ENCODE assay signal across 16 mouse cellular contexts in the genomic region with DNA sequence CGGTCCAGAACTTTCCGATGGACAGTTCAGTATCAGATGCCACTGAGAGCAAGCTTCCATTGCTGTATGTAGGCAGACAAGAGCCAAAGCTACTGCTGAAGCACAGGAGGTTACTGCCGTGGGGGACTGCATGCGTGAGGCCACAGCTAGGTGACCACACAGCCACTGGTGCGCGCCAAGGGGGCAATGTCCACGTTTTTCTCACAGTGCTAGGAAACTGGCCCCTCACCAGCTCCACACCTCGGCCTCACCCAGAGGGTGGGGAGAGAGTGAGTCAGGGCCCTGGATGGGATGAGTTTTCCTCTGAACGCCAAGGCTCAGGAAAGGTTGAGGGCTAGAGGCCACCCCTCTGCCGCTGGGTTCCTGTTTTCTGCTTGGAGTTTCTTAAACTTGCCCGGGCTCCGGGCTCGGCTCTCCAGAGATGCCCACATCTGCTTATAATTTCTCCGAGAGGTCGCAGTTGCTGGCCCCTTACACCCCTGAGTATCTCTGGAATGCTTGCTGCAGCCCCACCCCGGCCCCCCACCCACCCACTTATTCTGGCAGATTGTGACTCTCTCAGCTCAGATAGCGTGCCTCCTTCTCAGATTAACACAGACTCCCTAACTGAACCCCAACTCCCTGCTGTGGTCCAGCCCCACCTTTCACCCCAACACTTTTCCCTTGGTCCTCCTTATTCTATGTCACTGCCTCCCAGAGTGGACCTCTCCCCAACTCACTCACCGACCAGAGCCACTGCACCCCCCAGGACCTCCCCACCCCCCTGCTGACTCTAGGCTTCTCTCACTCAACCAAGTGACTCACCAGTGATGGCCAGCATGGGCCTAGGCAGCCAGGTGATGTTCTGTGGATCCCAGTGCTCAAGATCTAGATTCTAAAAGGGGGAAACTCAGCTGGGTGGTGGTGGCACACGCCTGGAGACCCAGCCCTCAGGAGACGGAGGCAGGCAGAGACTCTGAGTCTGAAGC. TPM values are rescaled to one million over a fixed set of nuclear protein-coding genes. Genes with fewer than 3 reads are reported as not detected.
DNase-seq lines count a peak whose midpoint lies in the region; ATAC-seq and TF ChIP-seq lines count a peak whose summit lies in the region.
"Had no signal": no experiment of that assay in that cellular context is flagged by ENCODE, and none has a peak within 500 bp of the region (broad histone marks: within the 10 kb centered on the region; RNA-seq: fewer than 3 reads in every experiment).

No protein-coding gene starts in this region.

- ATAC-seq in hindbrain, embryonic 16.5 days = no peak
- no peak for ATAC-seq in embryonic facial prominence, embryonic 11.5 days (replicated peaks; ENCODE audit: insufficient number of reproducible peaks, low FRiP score, low TSS enrichment, low read depth)
- no peak for ATAC-seq in limb, embryonic 12.5 days (ENCODE audit: insufficient number of reproducible peaks, insufficient read depth, low FRiP score, low TSS enrichment, low read depth)
- ATAC-seq in midbrain, embryonic 16.5 days = no peak
- ATAC-seq: liver, embryonic 12.5 days had no signal

- H3K9me3 ChIP-seq in hindbrain, embryonic 10.5 days = no peaks in the 10 kb centered on the region
- H3K9me3 ChIP-seq in hindbrain, embryonic 16.5 days (ENCODE audit: control insufficient read depth, low read length) = no peaks in the 10 kb centered on the region
- H3K9me3 ChIP-seq in embryonic facial prominence, embryonic 11.5 days (replicated peaks; ENCODE audit: control insufficient read depth, low read length) = no peaks in the 10 kb centered on the region
- H3K9me3 ChIP-seq in limb, embryonic 12.5 days = no peaks in the 10 kb centered on the region
- H3K9me3 ChIP-seq in midbrain, embryonic 16.5 days (replicated peaks; ENCODE audit: control insufficient read depth, low read length, poor library complexity, severe bottlenecking) = no peaks in the 10 kb centered on the region
- H3K9me3 ChIP-seq: hindbrain, embryonic 13.5 days; liver, embryonic 12.5 days had no signal

- peak overlapping the region; percentile 72 for H3K27ac ChIP-seq in hindbrain, embryonic 10.5 days
- H3K27ac ChIP-seq in hindbrain, embryonic 16.5 days (ENCODE audit: low read depth, low read length) = no peak overlapping the region
- peak overlapping the region; percentile 70 for H3K27ac ChIP-seq in embryonic facial prominence, embryonic 11.5 days (replicated peaks; ENCODE audit: low read depth, low read length)
- H3K27ac ChIP-seq in kidney, adult 2 months (ENCODE audit: insufficient read depth, low read depth, low read length) = no peak overlapping the region
- peak overlapping the region; percentile 59 for H3K27ac ChIP-seq in limb, embryonic 12.5 days
- H3K27ac ChIP-seq in midbrain, embryonic 16.5 days (ENCODE audit: low read length) = no peak overlapping the region
- H3K27ac ChIP-seq: hindbrain, embryonic 13.5 days; liver, embryonic 12.5 days had no signal

- peaks cover 76% of the 10 kb centered on the region for H3K4me1 ChIP-seq in hindbrain, embryonic 10.5 days (replicated peaks)
- H3K4me1 ChIP-seq in hindbrain, embryonic 16.5 days (ENCODE audit: control insufficient read depth, insufficient read depth, low read depth, low read length) = peaks cover 6% of the 10 kb centered on the region; the same call in 1 of the 2 replicates
- H3K4me1 ChIP-seq in embryonic facial prominence, embryonic 11.5 days (ENCODE audit: control insufficient read depth, insufficient read depth, low read length) = peaks cover 17% of the 10 kb centered on the region
- H3K4me1 ChIP-seq in kidney, adult 2 months (ENCODE audit: control insufficient read depth, insufficient read depth, low read length) = peaks cover 7% of the 10 kb centered on the region; the same call in 1 of the 2 replicates
- H3K4me1 ChIP-seq in limb, embryonic 12.5 days (replicated peaks) = peaks cover 67% of the 10 kb centered on the region
- no peaks in the 10 kb centered on the region for H3K4me1 ChIP-seq in midbrain, embryonic 16.5 days (ENCODE audit: control insufficient read depth, insufficient read depth, low read length)

- DNase-seq in hindbrain, embryonic 10.5 days (ENCODE audit: low spot score) = peak; percentile 47
- DNase-seq in embryonic facial prominence, embryonic 11.5 days (ENCODE audit: low spot score) = peak; percentile 60
- peak; percentile 69 for DNase-seq in kidney, adult 2 months
- no peak for DNase-seq in adrenal gland, postnatal 14 days
- no peak for DNase-seq in adrenal gland, postnatal 25 days
- DNase-seq: cerebellum, adult 2 months; lung, postnatal 4 days; right cerebral cortex, postnatal 25 days had no signal

- TF ChIP-seq POLR2A in kidney, adult 2 months (IDR thresholded peaks at IDR 0.05; ENCODE audit: low read depth, low read length) = no peak

- H3K27me3 ChIP-seq in hindbrain, embryonic 10.5 days (ENCODE audit: insufficient read depth, poor library complexity, severe bottlenecking) = peaks cover 68% of the 10 kb centered on the region
- H3K27me3 ChIP-seq in hindbrain, embryonic 16.5 days (replicated peaks; ENCODE audit: control insufficient read depth, insufficient read depth, low read length) = peaks cover 5% of the 10 kb centered on the region
- no peaks in the 10 kb centered on the region for H3K27me3 ChIP-seq in embryonic facial prominence, embryonic 11.5 days (ENCODE audit: control insufficient read depth, insufficient read depth, low read length)
- H3K27me3 ChIP-seq in kidney, adult 2 months (replicated peaks; ENCODE audit: control insufficient read depth, insufficient read depth, low read length) = no peaks in the 10 kb centered on the region
- peaks cover 8% of the 10 kb centered on the region for H3K27me3 ChIP-seq in limb, embryonic 12.5 days
- peaks cover under 1% of the 10 kb centered on the region; the same call in 1 of the 2 replicates for H3K27me3 ChIP-seq in midbrain, embryonic 16.5 days (ENCODE audit: control insufficient read depth, insufficient read depth, low read depth, low read length)

- no peak for TF ChIP-seq CTCF in kidney, adult 2 months (conservative IDR thresholded peaks at IDR 0.05; ENCODE audit: insufficient read depth, insufficient read length, low read depth, low read length)

- no peaks in the 10 kb centered on the region for H3K36me3 ChIP-seq in hindbrain, embryonic 10.5 days
- no peaks in the 10 kb centered on the region for H3K36me3 ChIP-seq in hindbrain, embryonic 16.5 days (ENCODE audit: control insufficient read depth, insufficient read depth, low read length)
- no peaks in the 10 kb centered on the region for H3K36me3 ChIP-seq in embryonic facial prominence, embryonic 11.5 days (replicated peaks; ENCODE audit: control insufficient read depth, insufficient read depth, low read depth, low read length)
- H3K36me3 ChIP-seq in kidney, adult 2 months (ENCODE audit: control insufficient read depth, insufficient read depth, low read length) = no peaks in the 10 kb centered on the region
- no peaks in the 10 kb centered on the region; the same call in 1 of the 2 replicates for H3K36me3 ChIP-seq in limb, embryonic 12.5 days
- no peaks in the 10 kb centered on the region for H3K36me3 ChIP-seq in midbrain, embryonic 16.5 days (ENCODE audit: control insufficient read depth, insufficient read depth, low read length)
- H3K36me3 ChIP-seq: hindbrain, embryonic 13.5 days had no signal

- H3K4me3 ChIP-seq in hindbrain, embryonic 10.5 days = no peak overlapping the region
- no peak overlapping the region for H3K4me3 ChIP-seq in hindbrain, embryonic 16.5 days (ENCODE audit: low read length)
- H3K4me3 ChIP-seq in embryonic facial prominence, embryonic 11.5 days (ENCODE audit: low read depth, low read length) = no peak overlapping the region
- no peak overlapping the region for H3K4me3 ChIP-seq in kidney, adult 2 months (ENCODE audit: insufficient read depth, low read depth, low read length)
- no peak overlapping the region for H3K4me3 ChIP-seq in limb, embryonic 12.5 days (replicated peaks)
- no peak overlapping the region for H3K4me3 ChIP-seq in midbrain, embryonic 16.5 days (ENCODE audit: low read depth, low read length)
- H3K4me3 ChIP-seq: erythroblast, embryonic 14.5 days; hindbrain, embryonic 13.5 days; liver, embryonic 12.5 days had no signal

- H3K4me2 ChIP-seq in hindbrain, embryonic 16.5 days (ENCODE audit: low read length) = no peak overlapping the region
- no peak overlapping the region for H3K4me2 ChIP-seq in embryonic facial prominence, embryonic 11.5 days (ENCODE audit: low read depth, low read length)
- 0 out of 2 replicates have a peak overlapping the region, but pooled peaks have one; percentile 10 for H3K4me2 ChIP-seq in limb, embryonic 12.5 days
- no peak overlapping the region for H3K4me2 ChIP-seq in midbrain, embryonic 16.5 days (ENCODE audit: low read length)
- H3K4me2 ChIP-seq: heart, embryonic 11.5 days; hindbrain, embryonic 13.5 days; liver, embryonic 12.5 days had no signal

- H3K9ac ChIP-seq in hindbrain, embryonic 16.5 days (ENCODE audit: low read depth, low read length) = no peak overlapping the region
- H3K9ac ChIP-seq in embryonic facial prominence, embryonic 11.5 days (replicated peaks; ENCODE audit: low read length) = peak overlapping the region; percentile 32; the same call in 1 of the 2 replicates
- peak overlapping the region; percentile 51 for H3K9ac ChIP-seq in limb, embryonic 12.5 days (replicated peaks)
- no peak overlapping the region for H3K9ac ChIP-seq in midbrain, embryonic 16.5 days (ENCODE audit: low read depth, low read length)
- H3K9ac ChIP-seq: hindbrain, embryonic 13.5 days; liver, embryonic 12.5 days had no signal

- WGBS in hindbrain, embryonic 10.5 days = 61% methylated on average over 20 of the region's 20 CpGs
- WGBS in hindbrain, embryonic 16.5 days = 76% methylated on average over 20 of the region's 20 CpGs
- 46% methylated on average over 20 of the region's 20 CpGs for WGBS in embryonic facial prominence, embryonic 11.5 days
- 55% methylated on average over 20 of the region's 20 CpGs for WGBS in kidney, adult 2 months
- 47% methylated on average over 20 of the region's 20 CpGs for WGBS in limb, embryonic 12.5 days
- 81% methylated on average over 20 of the region's 20 CpGs for WGBS in midbrain, embryonic 16.5 days

RNA-seq across cellular contexts. Expression of a gene that starts 13.3 kb away (rescaled TPM):
- 0.49 and 1.2 TPM in 2 replicates for polyA plus RNA-seq in hindbrain, embryonic 10.5 days (2016; fragmentation: Nextera tagmentation; extraction: Ambion mirVana)
- polyA plus RNA-seq in hindbrain, embryonic 16.5 days (2015; fragmentation: Nextera tagmentation; extraction: Ambion mirVana) = 0.67 and 0.80 TPM in 2 replicates
- 0.26 TPM in 1 of 2 replicates, not detected in the other for polyA plus RNA-seq in embryonic facial prominence, embryonic 11.5 days (2014; fragmentation: Nextera tagmentation; extraction: Ambion mirVana)
- 0.20 and 0.48 TPM in 2 replicates for polyA plus RNA-seq in kidney, adult 2 months (2012; rRNA removed)
- 0.33 and 0.39 TPM in 2 replicates for polyA plus RNA-seq in limb, embryonic 12.5 days (2016; fragmentation: Nextera tagmentation; extraction: Ambion mirVana)
- total RNA-seq in adrenal gland, postnatal 14 days (2021) = 0.56 and 0.60 TPM in 2 replicates
- total RNA-seq in adrenal gland, postnatal 25 days (2021) = 0.94 TPM in 1 of 2 replicates, not detected in the other
- polyA plus RNA-seq in midbrain, embryonic 16.5 days (2015; fragmentation: Nextera tagmentation; extraction: Ambion mirVana) = 1.3 TPM in 2 replicates
- total RNA-seq: gastrocnemius, adult 18-20 months had no signal
- polyA plus RNA-seq: erythroblast, embryonic 14.5 days had no signal

RNA-seq across cellular contexts. Expression of a gene that starts 33.3 kb away (rescaled TPM):
- 9.0 and 23.4 TPM in 2 replicates for polyA plus RNA-seq in hindbrain, embryonic 10.5 days (2016; fragmentation: Nextera tagmentation; extraction: Ambion mirVana)
- polyA plus RNA-seq in hindbrain, embryonic 16.5 days (2015; fragmentation: Nextera tagmentation; extraction: Ambion mirVana) = 6.6 and 7.3 TPM in 2 replicates
- 7.4 and 8.1 TPM in 2 replicates for polyA plus RNA-seq in embryonic facial prominence, embryonic 11.5 days (2014; fragmentation: Nextera tagmentation; extraction: Ambion mirVana)
- polyA plus RNA-seq in kidney, adult 2 months (2012; rRNA removed) = 2.5 and 4.5 TPM in 2 replicates
- 1.5 and 5.1 TPM in 2 replicates for polyA plus RNA-seq in limb, embryonic 12.5 days (2016; fragmentation: Nextera tagmentation; extraction: Ambion mirVana)
- total RNA-seq in adrenal gland, postnatal 14 days (2021) = 4.3 and 14.4 TPM in 2 replicates
- total RNA-seq in adrenal gland, postnatal 25 days (2021) = 0.95 and 3.7 TPM in 2 replicates
- 1.3 and 1.4 TPM in 2 replicates for polyA plus RNA-seq in midbrain, embryonic 16.5 days (2015; fragmentation: Nextera tagmentation; extraction: Ambion mirVana)
- total RNA-seq: gastrocnemius, adult 18-20 months had no signal
- polyA plus RNA-seq: erythroblast, embryonic 14.5 days had no signal

RNA-seq across cellular contexts. Expression of a gene that starts 35.1 kb away (rescaled TPM):
- 0.48 and 0.72 TPM in 2 replicates for polyA plus RNA-seq in hindbrain, embryonic 10.5 days (2016; fragmentation: Nextera tagmentation; extraction: Ambion mirVana)
- 0.49 and 0.85 TPM in 2 replicates for polyA plus RNA-seq in hindbrain, embryonic 16.5 days (2015; fragmentation: Nextera tagmentation; extraction: Ambion mirVana)
- polyA plus RNA-seq in embryonic facial prominence, embryonic 11.5 days (2014; fragmentation: Nextera tagmentation; extraction: Ambion mirVana) = 0.86 and 0.94 TPM in 2 replicates
- 23.9 and 27.8 TPM in 2 replicates for polyA plus RNA-seq in kidney, adult 2 months (2012; rRNA removed)
- 0.40 and 0.44 TPM in 2 replicates for polyA plus RNA-seq in limb, embryonic 12.5 days (2016; fragmentation: Nextera tagmentation; extraction: Ambion mirVana)
- 0.70 and 2.2 TPM in 2 replicates for total RNA-seq in adrenal gland, postnatal 14 days (2021)
- total RNA-seq in adrenal gland, postnatal 25 days (2021) = 0.81 and 1.0 TPM in 2 replicates
- polyA plus RNA-seq in midbrain, embryonic 16.5 days (2015; fragmentation: Nextera tagmentation; extraction: Ambion mirVana) = 0.43 and 0.86 TPM in 2 replicates
- total RNA-seq: gastrocnemius, adult 18-20 months had no signal
- polyA plus RNA-seq: erythroblast, embryonic 14.5 days had no signal

Comparison
In these comparisons a context has a peak if more than half of its experiments do, and no peak if none do; other contexts are left out.
1. H3K27ac ChIP-seq: peak in hindbrain, embryonic 10.5 days (single experiment), embryonic facial prominence, embryonic 11.5 days (single experiment) and limb, embryonic 12.5 days (single experiment); none in hindbrain, embryonic 16.5 days (single experiment), kidney, adult 2 months (single experiment) and midbrain, embryonic 16.5 days (single experiment).
2. DNase-seq: peak in hindbrain, embryonic 10.5 days (single experiment), embryonic facial prominence, embryonic 11.5 days (single experiment) and kidney, adult 2 months (single experiment); none in adrenal gland, postnatal 14 days (single experiment) and adrenal gland, postnatal 25 days (single experiment).
3. H3K9ac ChIP-seq: peak in embryonic facial prominence, embryonic 11.5 days (single experiment) and limb, embryonic 12.5 days (single experiment); none in hindbrain, embryonic 16.5 days (single experiment) and midbrain, embryonic 16.5 days (single experiment).
4. RNA of a gene that starts 35.1 kb away (polyA plus RNA-seq): 23.9 to 27.8 TPM in kidney, adult 2 months; 0.86 to 0.94 TPM in embryonic facial prominence, embryonic 11.5 days, 0.49 to 0.85 TPM in hindbrain, embryonic 16.5 days, 0.48 to 0.72 TPM in hindbrain, embryonic 10.5 days, 0.43 to 0.86 TPM in midbrain, embryonic 16.5 days and 0.40 to 0.44 TPM in limb, embryonic 12.5 days; every median in the first group is over 10 times any median in the second.